Mouse (Mus musculus) embryonic fibroblast, embryonic 13.5 days (primary cell): ENCODE results near the gene Smcr8.

Source experiments
- CTCF ChIP-seq: IDR thresholded peaks from 2 replicates; pipeline ENCODE4 v1.5.1; 2011; ENCODE audit warnings: mild to moderate bottlenecking, control low read depth, low read length, moderate library complexity, borderline replicate concordance; ENCODE audit not compliant: insufficient read depth
- POLR2A ChIP-seq: IDR thresholded peaks from 2 replicates; pipeline ENCODE4 v1.6.1; 2011; ENCODE audit warnings: low read depth, mild to moderate bottlenecking, control low read depth, low read length, moderate library complexity

GRCm38 (mm10) chr11:60735191-60735590, 42.1 kb upstream of the Smcr8 start:
- TF ChIP-seq CTCF = no peak
- no peak for TF ChIP-seq POLR2A
